Mouse (Mus musculus): Measurements from ENCODE around the gene Cmtm3. TPM values are rescaled to one million over a fixed set of nuclear protein-coding genes. Genes with fewer than 3 reads are reported as not detected.
A peak's percentile ranks its signal among the peaks of the same experiment; 100 is the strongest.

Cmtm3 gene
- polyA plus RNA-seq, 1 experiment from 2014 or later, result 38.9 TPM

GRCm38 (mm10) chr8:104371121-104371520, 31.9 kb downstream of the Cmtm3 start:
- Histone ChIP-seq H3K27ac (replicated peaks) (no peak overlapping the region), H3K9me3 (replicated peaks) (no peaks in the 10 kb centered on the region), H3K36me3 (no peaks in the 10 kb centered on the region), H3K4me2 (no peak overlapping the region), H3K4me1 (peaks cover 42% of the 10 kb centered on the region), H3K9ac (replicated peaks) (no peak overlapping the region), H3K4me3 (replicated peaks) (no peak overlapping the region), H3K27me3 (replicated peaks) (no peaks in the 10 kb centered on the region)
- ATAC-seq (ENCODE audit: low FRiP score), result no peak
- 86% methylated on average over 6 of the region's 6 CpGs for WGBS

GRCm38 (mm10) chr8:104373779-104374178, 34.6 kb downstream of the Cmtm3 start:
- no peak overlapping the region for H3K4me3 ChIP-seq (replicated peaks)
- H3K4me1 ChIP-seq, result peaks cover 29% of the 10 kb centered on the region
- no peak overlapping the region for H3K27ac ChIP-seq (replicated peaks)
- 81% methylated on average over 11 of the region's 11 CpGs for WGBS
- H3K27me3 ChIP-seq (replicated peaks), result no peaks in the 10 kb centered on the region
- H3K9me3 ChIP-seq (replicated peaks), result no peaks in the 10 kb centered on the region
- H3K36me3 ChIP-seq, result no peaks in the 10 kb centered on the region
- no peak for ATAC-seq (ENCODE audit: low FRiP score)
- no peak overlapping the region for H3K9ac ChIP-seq (replicated peaks)
- no peak overlapping the region for H3K4me2 ChIP-seq

- Histone ChIP-seq H3K4me2 (no peak overlapping the region), H3K27ac (replicated peaks) (no peak overlapping the region), H3K36me3 (no peaks in the 10 kb centered on the region), H3K9ac (replicated peaks) (no peak overlapping the region), H3K9me3 (replicated peaks) (no peaks in the 10 kb centered on the region), H3K4me3 (replicated peaks) (no peak overlapping the region), H3K27me3 (replicated peaks) (no peaks in the 10 kb centered on the region), H3K4me1 (peaks cover 29% of the 10 kb centered on the region)
- no peak for ATAC-seq (ENCODE audit: low FRiP score)
- 73% methylated on average over 11 of the region's 11 CpGs for WGBS
These were observed 35.1 kb downstream of the Cmtm3 start for GRCm38 (mm10) chr8:104374269-104374668.

- Histone ChIP-seq H3K4me1 (peaks cover 24% of the 10 kb centered on the region), H3K9me3 (replicated peaks) (no peaks in the 10 kb centered on the region), H3K9ac (replicated peaks) (no peak overlapping the region), H3K27me3 (replicated peaks) (no peaks in the 10 kb centered on the region), H3K4me2 (no peak overlapping the region), H3K36me3 (no peaks in the 10 kb centered on the region), H3K27ac (replicated peaks) (0 out of 2 replicates have a peak overlapping the region, but pooled peaks have one; percentile 28), H3K4me3 (replicated peaks) (no peak overlapping the region)
- WGBS, result 39% methylated on average over 14 of the region's 14 CpGs
- no peak for ATAC-seq (ENCODE audit: low FRiP score)
These were observed 35.9 kb downstream of the Cmtm3 start for GRCm38 (mm10) chr8:104374864-104375846.

- WGBS, result 39% methylated on average over 5 of the region's 5 CpGs
- Histone ChIP-seq H3K4me1 (peaks cover 27% of the 10 kb centered on the region), H3K4me3 (replicated peaks) (no peak overlapping the region), H3K27me3 (replicated peaks) (no peaks in the 10 kb centered on the region), H3K9me3 (replicated peaks) (no peaks in the 10 kb centered on the region), H3K36me3 (no peaks in the 10 kb centered on the region), H3K9ac (replicated peaks) (no peak overlapping the region), H3K27ac (replicated peaks) (no peak overlapping the region), H3K4me2 (no peak overlapping the region)
- ATAC-seq (ENCODE audit: low FRiP score), result no peak
These were observed 36.7 kb downstream of the Cmtm3 start for GRCm38 (mm10) chr8:104375959-104376358.

- Histone ChIP-seq H3K9ac (replicated peaks) (no peak overlapping the region), H3K4me3 (replicated peaks) (no peak overlapping the region), H3K27me3 (replicated peaks) (no peaks in the 10 kb centered on the region), H3K9me3 (replicated peaks) (no peaks in the 10 kb centered on the region), H3K4me2 (no peak overlapping the region), H3K36me3 (no peaks in the 10 kb centered on the region), H3K27ac (replicated peaks) (peak overlapping the region; percentile 33; the same call in 1 of the 2 replicates), H3K4me1 (peaks cover 31% of the 10 kb centered on the region)
- no peak for ATAC-seq (ENCODE audit: low FRiP score)
- WGBS, result 33% methylated on average over 11 of the region's 11 CpGs
These were observed 37.5 kb downstream of the Cmtm3 start for GRCm38 (mm10) chr8:104376669-104377068.

- ATAC-seq (ENCODE audit: low FRiP score), result no peak
- H3K4me1 ChIP-seq, result peaks cover 45% of the 10 kb centered on the region
- no peak overlapping the region for H3K9ac ChIP-seq (replicated peaks)
- H3K4me2 ChIP-seq, result no peak overlapping the region
- no peak overlapping the region for H3K27ac ChIP-seq (replicated peaks)
- no peaks in the 10 kb centered on the region for H3K9me3 ChIP-seq (replicated peaks)
- WGBS, result 38% methylated on average over 10 of the region's 10 CpGs
- no peak overlapping the region for H3K4me3 ChIP-seq (replicated peaks)
- no peaks in the 10 kb centered on the region for H3K36me3 ChIP-seq
- no peaks in the 10 kb centered on the region for H3K27me3 ChIP-seq (replicated peaks)
These were observed 40.2 kb downstream of the Cmtm3 start for GRCm38 (mm10) chr8:104379301-104379836.

- H3K27ac ChIP-seq (replicated peaks), result no peak overlapping the region
- ATAC-seq (ENCODE audit: low FRiP score), result no peak
- no peaks in the 10 kb centered on the region for H3K36me3 ChIP-seq
These were observed 41.1 kb downstream of the Cmtm3 start for GRCm38 (mm10) chr8:104380269-104380668.

GRCm38 (mm10) chr8:104380961-104381411, 41.8 kb downstream of the Cmtm3 start:
- H3K9me3 ChIP-seq (replicated peaks), result no peaks in the 10 kb centered on the region
- peaks cover 34% of the 10 kb centered on the region for H3K4me1 ChIP-seq
- no peaks in the 10 kb centered on the region for H3K27me3 ChIP-seq (replicated peaks)
- H3K36me3 ChIP-seq, result no peaks in the 10 kb centered on the region
- ATAC-seq (ENCODE audit: low FRiP score), result no peak
- no peak overlapping the region for H3K27ac ChIP-seq (replicated peaks)
- H3K4me3 ChIP-seq (replicated peaks), result no peak overlapping the region
- 74% methylated on average over 5 of the region's 5 CpGs for WGBS
- H3K9ac ChIP-seq (replicated peaks), result no peak overlapping the region
- H3K4me2 ChIP-seq, result no peak overlapping the region

More at GRCm38 (mm10) chr8:104380269-104380668, 41.1 kb downstream of the Cmtm3 start:
- peaks cover 38% of the 10 kb centered on the region for H3K4me1 ChIP-seq
- no peaks in the 10 kb centered on the region for H3K9me3 ChIP-seq (replicated peaks)
- no peaks in the 10 kb centered on the region for H3K27me3 ChIP-seq (replicated peaks)
- no peak overlapping the region for H3K4me3 ChIP-seq (replicated peaks)
- H3K9ac ChIP-seq (replicated peaks), result no peak overlapping the region
- 95% methylated on average over 7 of the region's 7 CpGs for WGBS
- no peak overlapping the region for H3K4me2 ChIP-seq

GRCm38 (mm10) chr8:104383296-104383695, 44.1 kb downstream of the Cmtm3 start:
- WGBS, result 79% methylated on average over 2 of the region's 2 CpGs
- H3K4me1 ChIP-seq, result peaks cover 49% of the 10 kb centered on the region

GRCm38 (mm10) chr8:104383977-104384376, 44.8 kb downstream of the Cmtm3 start:
- H3K4me3 ChIP-seq (replicated peaks), result no peak overlapping the region
- H3K4me2 ChIP-seq, result no peak overlapping the region

More at GRCm38 (mm10) chr8:104383296-104383695, 44.1 kb downstream of the Cmtm3 start:
- no peak for ATAC-seq (ENCODE audit: low FRiP score)
- Histone ChIP-seq H3K4me2 (no peak overlapping the region), H3K36me3 (no peaks in the 10 kb centered on the region), H3K4me3 (replicated peaks) (no peak overlapping the region), H3K27me3 (replicated peaks) (no peaks in the 10 kb centered on the region), H3K27ac (replicated peaks) (no peak overlapping the region), H3K9ac (replicated peaks) (no peak overlapping the region), H3K9me3 (replicated peaks) (no peaks in the 10 kb centered on the region)

GRCm38 (mm10) chr8:104386693-104387092, 47.5 kb downstream of the Cmtm3 start:
- WGBS, result 22% methylated on average over 4 of the region's 4 CpGs
- no peak overlapping the region for H3K9ac ChIP-seq (replicated peaks)
- no peak for ATAC-seq (ENCODE audit: low FRiP score)
- no peaks in the 10 kb centered on the region for H3K36me3 ChIP-seq
- no peaks in the 10 kb centered on the region for H3K9me3 ChIP-seq (replicated peaks)
- no peak overlapping the region for H3K4me2 ChIP-seq
- H3K27ac ChIP-seq (replicated peaks), result no peak overlapping the region
- H3K4me3 ChIP-seq (replicated peaks), result no peak overlapping the region
- no peaks in the 10 kb centered on the region for H3K27me3 ChIP-seq (replicated peaks)
- H3K4me1 ChIP-seq, result peaks cover 41% of the 10 kb centered on the region

More at GRCm38 (mm10) chr8:104383977-104384376, 44.8 kb downstream of the Cmtm3 start:
- 67% methylated on average over 3 of the region's 3 CpGs for WGBS
- Histone ChIP-seq H3K27me3 (replicated peaks) (no peaks in the 10 kb centered on the region), H3K9me3 (replicated peaks) (no peaks in the 10 kb centered on the region), H3K36me3 (no peaks in the 10 kb centered on the region), H3K4me1 (peaks cover 49% of the 10 kb centered on the region), H3K9ac (replicated peaks) (no peak overlapping the region), H3K27ac (replicated peaks) (no peak overlapping the region)
- ATAC-seq (ENCODE audit: low FRiP score), result no peak

Measured in neural tube, embryonic 15.5 days (tissue).